Mouse (Mus musculus): ENCODE results near the gene Atxn3.
"Not testable (repeated sequence)": the region's sequence is repeated elsewhere in the genome, so short reads cannot be mapped to it uniquely, and the experiment has no call there.

The Atxn3 gene

DNA sequence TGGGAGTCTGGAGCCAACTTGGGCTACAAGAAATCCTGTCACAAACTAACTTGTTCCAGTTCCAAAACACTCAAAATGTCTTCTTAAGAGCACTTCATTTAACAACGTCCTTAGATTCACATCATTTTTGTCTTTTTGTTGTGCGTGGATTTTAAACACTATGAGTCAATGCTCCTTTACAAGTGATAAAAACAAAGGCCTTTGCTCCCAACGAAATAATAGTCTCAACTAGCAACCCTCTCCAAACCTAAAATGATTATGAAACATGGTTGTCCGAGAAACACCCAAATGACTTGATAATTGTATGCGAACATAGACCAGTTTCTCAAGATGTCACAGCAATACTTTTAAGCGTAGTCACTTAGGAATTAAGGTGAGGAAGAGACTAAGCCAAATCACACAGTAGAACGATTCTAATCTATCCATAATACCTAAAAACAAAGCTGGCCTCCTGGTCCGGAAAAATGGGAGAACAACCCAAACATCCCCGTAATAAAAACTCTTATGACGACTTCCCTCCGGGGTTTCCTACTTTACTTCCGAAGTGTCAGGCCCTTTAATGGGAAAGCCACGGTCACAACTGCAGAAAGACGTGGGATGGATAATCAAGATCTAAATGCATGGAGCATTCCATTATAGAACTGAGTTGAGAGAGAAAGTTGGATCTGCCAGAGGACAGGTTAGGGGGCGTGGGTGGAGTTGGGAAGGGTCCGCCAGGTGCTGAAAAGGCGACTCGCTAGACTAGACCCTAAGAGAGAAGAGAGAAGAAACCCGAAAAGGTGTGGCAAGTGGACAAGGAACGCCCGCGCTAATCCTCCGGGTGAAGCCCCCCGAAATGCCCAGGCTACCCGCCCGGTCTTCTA lies 736 bp downstream of the Atxn3 start:
- no peak for DNase-seq

DNA sequence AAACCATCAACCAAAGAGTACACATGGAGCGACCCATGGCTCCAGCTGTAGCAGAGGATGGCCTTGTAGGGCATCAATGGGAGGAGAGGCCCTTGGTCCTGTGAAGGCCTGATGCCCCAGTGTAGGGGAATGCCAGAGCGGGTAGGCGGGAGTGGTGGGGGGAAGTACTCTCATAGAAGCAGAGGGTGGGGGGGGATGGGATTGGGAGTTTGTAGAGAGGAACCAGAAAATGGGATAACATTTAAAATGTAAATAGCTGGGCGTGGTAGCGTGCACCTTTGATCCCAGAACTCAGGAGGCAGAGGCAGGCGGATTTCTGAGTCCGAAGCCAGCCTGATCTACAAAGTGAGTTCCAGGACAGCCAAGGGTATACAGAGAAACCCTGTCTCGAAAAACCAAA lies 2.2 kb downstream of the Atxn3 start:
- DNase-seq = not testable (repeated sequence)

DNA sequence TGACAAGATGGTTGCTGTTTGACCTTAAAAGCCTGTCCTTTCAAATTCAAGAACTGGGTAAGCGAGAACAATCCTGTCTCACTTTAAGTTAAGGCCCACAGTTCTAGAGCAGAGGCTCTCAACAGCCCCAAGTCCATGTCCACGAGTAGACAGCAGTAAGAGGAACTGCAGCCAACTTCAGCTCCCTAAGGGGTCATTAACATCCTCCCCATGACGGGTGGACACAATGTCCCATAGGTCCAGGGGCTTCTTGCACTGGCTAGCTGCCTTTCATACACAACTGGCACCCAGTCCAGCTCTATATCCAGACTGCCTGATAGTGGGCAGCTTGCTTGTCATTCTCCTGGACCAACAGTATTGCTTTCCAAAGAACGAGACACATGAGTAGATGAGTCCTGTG lies 9.2 kb downstream of the Atxn3 start:
- DNase-seq = no peak

DNA sequence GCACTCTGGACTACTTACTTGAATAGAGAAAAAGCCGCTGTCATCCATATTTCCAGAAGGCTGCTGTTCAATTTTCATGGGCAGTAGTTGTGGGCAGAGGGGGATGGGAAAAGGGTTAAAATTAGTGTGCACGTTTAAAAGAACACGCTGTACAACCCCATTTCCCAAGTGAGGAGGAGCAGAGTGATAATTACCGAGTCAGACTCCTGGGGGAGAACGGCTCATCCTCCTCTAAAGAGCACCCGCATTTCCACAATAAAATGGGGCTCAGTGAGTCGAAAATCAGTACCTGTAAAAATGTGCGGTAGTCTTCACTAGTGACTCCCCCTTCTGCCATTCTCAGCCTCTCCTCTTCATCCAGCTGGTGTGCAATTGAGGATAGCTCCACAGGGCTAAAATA lies 10.1 kb downstream of the Atxn3 start:
- DNase-seq = no peak

DNA sequence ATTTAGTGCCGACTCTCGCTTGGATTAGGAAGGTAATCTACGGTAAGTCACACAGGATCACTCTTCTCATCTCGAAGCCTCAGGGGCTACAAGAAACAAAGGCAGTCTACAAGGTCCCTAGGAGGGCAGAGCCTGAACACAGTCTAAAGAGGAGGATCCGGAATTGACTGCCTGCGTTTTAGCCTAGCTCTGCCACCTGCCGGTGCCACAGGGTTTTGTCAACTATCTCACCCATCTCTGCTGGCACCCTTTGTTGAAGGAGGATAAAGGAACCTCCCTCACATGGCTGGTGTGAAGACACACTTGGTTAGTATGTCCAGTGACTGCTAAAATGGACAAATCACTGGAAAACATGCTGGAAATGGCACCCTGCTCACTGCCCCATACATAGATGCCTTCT lies 20.5 kb downstream of the Atxn3 start:
- no peak for DNase-seq

DNA sequence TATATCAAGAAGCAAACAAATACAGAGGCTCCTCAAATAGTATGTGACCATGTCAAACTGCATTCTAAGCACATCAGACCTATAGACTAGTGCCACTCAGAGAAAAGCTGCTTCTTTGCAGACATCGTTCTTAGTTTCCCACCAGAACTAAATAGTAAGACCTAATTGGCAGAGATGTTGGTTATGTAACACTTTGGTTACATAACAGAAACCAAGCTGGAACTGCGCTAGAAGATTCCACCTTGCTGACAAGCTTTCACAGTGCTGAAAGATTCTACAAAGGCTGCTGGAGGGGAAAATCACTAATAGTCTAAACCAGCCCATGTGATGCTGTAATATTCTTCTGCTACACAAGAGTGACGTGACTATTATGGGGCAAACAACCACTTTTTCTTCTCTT lies 22.8 kb downstream of the Atxn3 start:
- no peak for DNase-seq

DNA sequence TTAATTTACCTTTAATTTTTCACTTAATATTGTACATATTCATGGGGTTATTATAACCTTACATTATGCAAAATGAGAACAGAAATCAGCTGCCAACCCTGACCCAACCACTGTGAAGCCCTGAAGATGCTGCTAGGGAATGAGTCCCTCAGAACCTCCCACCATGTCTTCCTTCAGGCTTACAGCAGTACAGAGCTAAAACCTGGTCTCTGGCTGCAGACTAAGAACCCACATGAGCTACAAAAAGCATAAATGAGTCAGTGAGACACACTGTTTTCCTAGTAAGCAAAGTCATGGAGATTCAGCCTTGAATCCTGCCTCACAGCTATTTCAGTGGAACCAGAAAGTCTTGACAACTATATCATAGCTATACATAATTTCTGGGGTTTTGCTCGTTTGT lies 29.6 kb downstream of the Atxn3 start:
- DNase-seq = no peak

DNA sequence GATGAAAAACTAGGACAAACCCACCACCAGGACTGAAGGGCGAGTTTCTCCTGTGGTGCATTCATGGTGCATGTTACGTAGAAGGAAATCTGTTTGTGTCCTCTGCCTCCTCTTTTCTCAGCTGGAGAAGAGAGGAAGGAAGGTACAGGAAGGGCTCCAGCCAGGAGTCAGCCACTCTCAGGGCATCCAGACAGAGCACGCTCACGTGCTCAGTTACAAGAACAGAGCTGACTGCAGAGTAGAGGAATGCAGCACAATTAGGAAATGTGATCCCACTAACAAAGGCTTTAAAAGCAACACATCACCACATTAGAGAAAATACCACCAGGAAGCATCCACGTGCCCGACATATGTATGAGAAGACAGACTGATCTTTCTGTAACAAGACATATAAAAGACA lies 35.7 kb downstream of the Atxn3 start:
- DNase-seq = no peak

DNA sequence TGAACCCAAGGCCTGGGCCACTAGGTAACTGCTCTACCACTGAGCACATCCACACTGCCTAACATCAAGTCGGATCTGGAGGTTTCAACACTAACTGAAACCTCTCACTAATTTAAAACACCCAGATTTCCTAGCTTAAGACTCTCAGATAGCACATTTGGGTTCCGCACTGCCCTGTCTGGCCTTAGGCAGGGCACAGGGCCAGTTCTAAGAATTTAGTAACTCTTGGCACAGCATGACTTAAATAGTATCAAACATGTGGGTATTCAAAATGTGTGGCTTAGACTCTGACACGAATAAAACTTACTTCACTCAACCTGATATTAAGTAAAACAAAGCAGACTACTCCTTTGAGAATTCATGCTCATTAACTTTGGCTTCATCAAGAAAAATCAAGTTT lies 38.2 kb downstream of the Atxn3 start:
- no peak for DNase-seq

DNA sequence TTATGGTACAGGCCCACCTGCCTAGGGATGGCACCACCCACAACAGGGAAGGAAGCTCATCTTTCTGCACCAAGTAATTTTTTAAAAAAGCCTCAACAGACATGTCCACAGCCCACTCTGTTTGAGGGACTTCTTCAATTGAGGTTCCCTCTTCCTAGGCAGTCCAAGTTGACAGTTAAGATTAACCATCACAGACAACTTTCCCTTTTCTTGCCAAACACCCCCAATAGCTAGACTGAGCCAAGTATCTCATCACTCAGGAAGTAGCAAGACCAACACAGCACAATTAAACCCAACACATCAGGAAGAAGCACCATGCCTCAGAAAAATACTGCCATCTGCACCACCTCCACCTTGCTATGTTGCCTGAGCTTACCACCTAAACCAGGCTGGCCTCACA lies 40.9 kb downstream of the Atxn3 start:
- DNase-seq = no peak

DNA sequence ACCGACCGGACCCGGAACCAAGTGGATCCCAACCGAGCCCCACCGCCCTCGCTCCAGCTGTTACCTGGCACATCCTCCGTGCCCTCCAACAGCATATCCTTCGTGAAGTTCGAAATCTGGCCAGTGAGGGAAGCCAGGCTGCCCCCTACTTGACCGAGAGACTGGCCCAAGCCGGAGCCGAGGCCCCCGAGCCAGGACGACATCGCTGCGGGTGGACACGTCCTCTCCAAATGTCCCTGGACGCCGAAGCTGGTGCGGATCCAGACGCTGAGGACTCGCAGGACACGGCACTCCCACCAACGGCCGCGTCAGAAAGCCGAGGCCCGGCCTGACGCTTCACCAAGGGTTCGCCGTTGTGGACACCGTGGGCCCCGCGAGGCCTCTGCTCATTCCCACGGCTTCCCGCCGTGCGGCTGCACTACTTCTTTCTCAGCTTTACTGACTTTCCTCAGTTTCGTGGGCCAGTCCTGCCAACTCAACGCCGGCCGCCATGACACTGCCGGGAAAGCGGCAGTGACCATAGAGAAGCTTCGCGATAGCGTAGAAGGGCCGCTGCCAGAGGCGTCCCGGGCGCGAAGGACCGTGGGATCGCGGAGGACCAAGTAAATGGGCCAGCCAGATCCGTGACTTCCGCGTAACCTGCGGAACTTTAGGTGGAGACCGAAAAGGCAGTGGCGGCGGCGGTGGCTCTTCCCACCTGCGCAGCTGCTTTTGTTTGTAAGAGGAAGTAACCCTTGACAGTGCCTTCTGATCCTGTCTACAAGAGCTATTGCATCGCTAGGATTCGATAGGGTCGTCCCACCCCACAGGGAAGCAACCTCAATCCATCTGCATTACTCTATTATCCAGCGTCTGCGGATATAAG lies 45.2 kb downstream of the Atxn3 start, which contains the start of gene Trip11:
TSS of gene Trip11 (minus strand) at position 642 of the 865 bp plus-strand sequence.
- DNase-seq = peak; percentile 92

DNA sequence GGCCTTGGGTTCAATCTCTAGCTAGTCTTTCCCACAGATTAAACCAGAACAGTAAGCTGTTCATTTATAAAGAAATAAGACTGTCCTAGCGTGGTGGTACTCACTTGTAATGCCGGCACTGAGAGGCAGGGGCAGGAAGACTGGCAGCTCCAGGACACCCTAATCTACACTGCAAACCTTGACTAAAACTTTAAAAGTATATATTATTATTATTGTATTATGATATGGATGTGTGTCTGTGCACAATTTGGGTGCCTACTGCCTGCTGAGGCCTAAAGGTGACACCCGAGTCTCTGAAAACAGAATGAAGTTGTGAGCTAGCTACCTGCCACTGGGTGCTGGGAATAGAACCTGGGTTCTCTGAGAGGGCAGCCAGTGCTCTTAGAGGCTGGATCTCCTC lies 46.7 kb downstream of the Atxn3 start:
- no peak for DNase-seq

DNA sequence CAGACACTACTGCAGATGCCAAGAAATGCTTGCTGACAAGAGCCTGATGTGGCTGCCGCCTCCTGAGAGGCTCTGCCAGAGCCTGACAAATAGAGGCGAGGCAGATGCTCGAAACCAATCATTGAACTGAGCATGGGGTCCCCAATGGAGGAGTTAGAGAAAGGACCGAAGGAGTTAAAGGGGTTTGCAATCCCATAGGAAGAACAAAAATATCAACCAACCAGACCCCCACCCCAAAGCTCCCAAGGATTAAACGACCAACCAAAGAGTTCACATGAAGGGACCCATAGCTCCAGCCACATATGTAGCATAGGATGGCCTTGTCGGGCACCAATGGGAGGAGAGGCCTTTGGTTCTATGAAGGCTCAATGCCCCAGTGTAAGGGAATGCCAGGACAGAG lies 47.7 kb downstream of the Atxn3 start:
- no peak for DNase-seq

DNA sequence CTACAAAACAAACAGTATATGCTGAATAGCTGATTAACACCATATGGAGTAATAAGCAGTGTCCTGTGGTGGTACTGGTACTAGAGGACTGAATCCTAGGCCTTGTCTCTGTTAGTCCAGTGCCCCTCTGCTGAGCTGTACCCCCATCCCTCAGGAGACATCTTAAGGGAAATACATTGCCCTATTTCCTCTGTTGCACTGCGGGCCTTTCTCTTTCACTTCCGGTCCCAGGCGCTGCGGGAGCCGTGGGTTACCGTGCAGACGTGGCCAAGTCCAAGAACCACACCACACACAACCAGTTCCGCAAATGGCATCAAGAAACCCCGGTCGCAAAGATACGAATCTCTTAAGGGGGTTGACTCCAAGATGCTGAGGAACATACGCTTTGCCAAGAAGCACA lies 52.2 kb downstream of the Atxn3 start:
- DNase-seq = peak; percentile 48

DNA sequence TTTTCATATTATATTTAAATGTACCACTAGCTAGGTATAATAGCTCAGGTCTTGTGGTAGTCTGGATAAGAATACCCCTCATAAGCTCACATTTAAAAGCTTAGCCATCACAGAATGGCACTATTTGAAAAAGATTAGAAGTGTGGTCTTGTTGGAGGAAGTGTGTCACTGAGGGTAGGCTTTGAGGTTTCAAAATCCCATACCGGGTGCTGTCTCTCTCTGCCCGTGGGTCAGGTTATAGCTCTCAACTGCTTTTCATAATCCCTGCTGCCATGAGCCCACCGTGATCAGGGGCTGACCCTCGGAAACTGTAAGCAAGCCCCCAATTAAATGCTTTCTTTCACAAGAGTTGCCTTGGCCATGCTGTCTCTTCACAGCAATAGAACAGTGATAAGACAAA lies 53.1 kb downstream of the Atxn3 start:
- DNase-seq = no peak

DNA sequence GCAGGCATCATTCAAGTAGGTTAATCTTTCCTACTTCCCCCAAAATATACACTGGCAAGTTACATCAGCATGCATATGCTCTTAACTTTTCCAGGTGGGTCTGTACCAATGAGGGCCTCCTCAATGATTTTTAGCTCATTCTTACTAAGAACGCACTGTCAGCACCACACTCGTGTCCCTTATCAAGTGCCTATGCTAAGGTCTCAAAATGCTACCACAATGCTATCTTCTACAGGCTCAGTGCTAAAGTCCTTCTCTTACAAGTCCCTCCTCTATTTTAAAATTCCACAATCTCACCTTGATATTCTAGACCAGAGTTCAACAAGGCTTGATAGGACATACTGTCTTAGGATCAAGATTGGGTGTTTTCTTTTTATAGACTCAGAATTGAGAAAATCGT lies 53.9 kb downstream of the Atxn3 start:
- no peak for DNase-seq

DNA sequence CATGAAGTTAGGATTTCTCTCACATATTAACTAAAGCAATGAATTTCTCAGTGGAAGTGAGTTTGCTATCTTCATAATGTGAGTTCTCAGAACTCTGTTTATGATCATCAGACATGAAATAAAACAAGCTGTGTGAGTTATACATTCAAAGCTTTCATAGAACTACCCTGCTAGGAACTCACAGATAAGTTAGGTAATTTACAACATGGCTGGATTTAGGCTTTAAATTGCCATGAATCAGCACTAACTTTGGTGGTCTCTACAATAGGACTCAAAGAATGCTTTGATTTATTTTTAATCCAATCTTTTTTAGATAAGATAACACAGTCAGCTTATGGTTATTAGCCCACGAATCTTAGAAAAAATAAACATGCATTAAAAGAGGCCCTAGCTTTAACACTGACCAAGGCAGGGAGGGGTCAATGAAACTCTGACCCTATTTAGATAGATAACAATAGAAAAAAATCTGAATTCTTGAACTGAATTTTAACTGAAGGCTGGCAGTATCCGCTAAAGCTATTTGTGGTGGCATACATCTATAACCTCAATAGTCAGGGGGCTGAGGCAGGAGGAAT lies 58.3 kb downstream of the Atxn3 start:
- no peak for DNase-seq

DNA sequence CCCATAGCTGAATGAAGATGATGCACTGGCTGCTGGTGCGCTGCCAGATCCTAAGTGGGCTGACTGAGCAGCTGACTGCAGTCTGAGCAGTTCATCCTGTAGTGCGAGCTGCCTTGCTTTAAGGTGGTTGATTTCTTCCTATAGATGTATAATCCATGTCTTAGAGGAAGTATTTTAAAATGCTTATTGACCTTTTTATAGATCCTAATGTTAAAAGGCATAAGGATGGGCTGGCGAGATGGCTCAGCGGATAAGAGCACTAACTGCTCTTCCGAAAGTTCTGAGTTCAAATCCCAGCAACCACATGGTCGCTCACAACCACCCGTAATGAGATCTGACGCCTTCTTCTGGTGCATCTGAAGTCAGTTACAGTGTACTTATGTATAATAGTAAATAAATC lies 59.1 kb downstream of the Atxn3 start:
- no peak for DNase-seq

DNA sequence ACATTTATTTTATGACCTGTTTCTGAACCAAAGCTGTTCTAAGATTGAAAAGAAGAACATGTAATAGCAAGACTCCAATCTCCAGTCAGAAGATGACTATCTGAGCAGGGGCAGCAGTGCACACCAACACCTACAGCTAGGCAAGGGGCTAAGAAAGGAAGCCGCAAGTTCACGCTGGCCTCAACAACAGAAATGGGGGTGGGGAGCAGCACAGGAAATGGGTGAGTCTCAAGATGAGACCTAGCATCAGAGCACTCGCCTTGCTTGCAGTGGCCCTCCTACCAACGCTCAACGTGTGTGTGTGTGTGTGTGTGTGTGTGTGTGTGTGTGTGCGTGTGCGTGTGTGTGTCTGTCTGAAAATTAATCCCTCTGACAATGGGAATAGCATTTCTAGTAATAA lies 60.9 kb downstream of the Atxn3 start:
- peak; percentile 85 for DNase-seq

DNA sequence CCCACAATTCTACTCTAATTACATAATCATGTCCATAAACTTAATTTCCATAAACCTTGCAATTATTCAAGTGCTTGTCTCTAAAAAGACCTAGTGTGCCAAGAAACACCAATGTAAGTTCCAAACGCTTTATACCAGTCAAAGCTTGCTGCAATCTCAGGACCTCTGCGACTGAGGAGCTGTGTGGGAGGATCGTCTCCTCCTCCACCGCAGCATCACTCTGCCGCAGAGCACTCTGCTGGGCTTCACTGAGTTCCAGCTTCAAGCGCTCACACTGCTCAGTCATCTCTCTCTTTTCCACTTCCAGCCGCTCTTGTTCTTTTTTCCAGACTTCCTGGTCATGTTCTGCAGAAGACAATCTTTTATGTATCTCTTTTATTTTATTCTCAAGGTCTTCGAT lies 64.8 kb downstream of the Atxn3 start:
- DNase-seq = no peak

DNA sequence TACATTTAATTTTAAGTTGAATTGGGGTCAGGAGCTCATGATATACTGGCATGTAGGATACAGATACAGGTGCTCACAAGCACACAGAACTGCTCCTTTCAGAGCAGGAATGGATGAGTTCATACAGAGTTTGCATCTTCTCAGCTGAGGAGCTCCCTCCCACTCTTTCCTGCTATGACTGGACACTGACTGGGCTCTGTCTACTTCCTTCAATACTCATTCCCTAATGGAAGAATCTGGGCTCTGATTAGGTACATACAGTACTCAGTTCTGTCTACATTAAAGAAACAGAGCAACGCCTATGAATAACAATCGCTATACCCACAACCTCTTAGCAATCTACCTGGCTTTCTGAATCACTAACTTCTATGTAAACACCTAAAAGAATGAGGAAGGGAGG lies 65.2 kb downstream of the Atxn3 start:
- no peak for DNase-seq

DNA sequence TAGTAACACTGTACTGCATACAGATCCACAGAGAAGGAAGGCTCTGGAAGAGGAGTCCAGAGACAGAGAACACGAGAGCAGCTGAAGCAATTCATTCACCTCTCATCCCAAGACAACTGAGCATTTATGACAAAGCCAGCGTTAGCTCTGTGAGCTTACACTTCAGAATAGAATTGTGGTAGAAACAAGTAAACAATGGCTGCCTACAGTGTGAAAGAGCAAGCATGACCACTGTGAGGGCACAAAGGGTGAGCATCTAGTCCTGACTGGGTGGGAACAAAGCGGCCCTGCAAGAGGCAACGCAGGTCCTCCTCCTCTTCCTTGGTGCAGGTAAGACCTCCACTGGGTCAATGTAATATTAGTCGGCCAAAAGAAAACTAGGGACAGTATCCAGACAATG lies 67.0 kb downstream of the Atxn3 start:
- no peak for DNase-seq

DNA sequence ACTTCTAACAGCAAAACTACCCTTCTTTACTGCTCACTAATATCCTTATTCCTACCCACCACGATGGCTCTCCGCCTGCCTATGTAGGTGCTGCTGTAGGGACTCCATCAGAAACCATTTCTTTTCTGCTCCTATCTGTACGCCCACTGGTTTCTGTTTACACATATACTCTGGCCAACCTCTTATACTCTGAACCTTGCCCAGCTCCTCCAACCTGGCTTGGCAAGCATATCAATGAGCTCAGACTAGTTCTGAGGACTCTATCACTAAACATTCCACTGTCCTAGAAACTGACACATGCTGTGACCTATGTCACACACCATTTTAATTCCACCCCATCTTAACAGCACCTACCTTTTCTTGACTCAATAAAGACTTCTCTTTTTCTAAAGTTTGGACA lies 68.7 kb downstream of the Atxn3 start:
- no peak for DNase-seq

DNA sequence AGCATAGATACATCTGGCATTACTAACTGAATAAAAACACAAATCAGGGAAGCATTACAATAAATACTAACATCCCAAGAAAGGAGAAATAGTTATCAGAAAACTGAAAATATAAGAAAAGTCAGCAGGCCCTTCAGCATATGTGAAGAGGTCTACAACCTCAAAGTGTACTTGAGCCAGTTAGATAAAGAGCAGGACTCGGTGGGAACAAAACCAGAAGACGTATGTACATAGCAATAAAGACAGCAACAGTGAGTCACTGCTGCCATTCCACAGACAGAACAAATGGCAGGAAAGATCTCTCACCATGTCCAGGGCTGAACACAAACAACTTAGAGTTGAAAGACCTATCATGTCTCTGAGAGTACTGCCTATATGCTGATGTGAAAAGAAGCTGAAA lies 69.7 kb downstream of the Atxn3 start:
- no peak for DNase-seq

Data from thymus, postnatal 14 days (tissue).